Mouse (Mus musculus): ENCODE data around the gene Hpse.

Gene Hpse

DNA sequence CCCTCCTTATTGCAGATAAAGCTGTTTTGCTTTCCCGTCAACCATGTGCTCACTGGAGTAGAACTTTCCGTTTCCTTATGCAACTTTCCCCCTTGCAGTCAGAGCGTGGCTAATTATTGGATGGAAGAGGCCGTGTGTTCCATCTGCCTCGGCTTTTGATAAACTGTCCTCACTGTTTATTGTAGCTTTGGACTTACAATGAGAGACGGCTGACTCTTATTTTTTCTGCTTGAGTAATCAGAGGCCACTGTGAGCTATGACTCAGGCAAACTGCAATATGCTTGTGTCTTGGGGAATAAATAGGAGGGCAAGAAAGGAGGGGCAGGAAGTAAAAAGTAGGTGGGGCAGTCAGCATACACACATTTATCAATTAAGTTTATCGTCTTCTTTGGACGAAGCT is 12.8 kb downstream of the Hpse start:
- TF ChIP-seq NANOG (IDR thresholded peaks at IDR 0.05; ENCODE audit: borderline replicate concordance, low read length) (no peak), POU5F1 (IDR thresholded peaks at IDR 0.05; ENCODE audit: borderline replicate concordance, low read length) (no peak), CTCF (conservative IDR thresholded peaks at IDR 0.05; ENCODE audit: low read length) (no peak)
- no peaks in the 10 kb centered on the region for H3K27me3 ChIP-seq (ENCODE audit: insufficient read depth, low read length)
- no peaks in the 10 kb centered on the region for H3K36me3 ChIP-seq (ENCODE audit: insufficient read depth, low read length)
- no peak overlapping the region for H3K4me3 ChIP-seq (replicated peaks; ENCODE audit: low read length)
- H3K4me1 ChIP-seq (replicated peaks; ENCODE audit: low read depth, low read length) = no peaks in the 10 kb centered on the region
- H3K9me3 ChIP-seq (ENCODE audit: low read length) = no peaks in the 10 kb centered on the region

DNA sequence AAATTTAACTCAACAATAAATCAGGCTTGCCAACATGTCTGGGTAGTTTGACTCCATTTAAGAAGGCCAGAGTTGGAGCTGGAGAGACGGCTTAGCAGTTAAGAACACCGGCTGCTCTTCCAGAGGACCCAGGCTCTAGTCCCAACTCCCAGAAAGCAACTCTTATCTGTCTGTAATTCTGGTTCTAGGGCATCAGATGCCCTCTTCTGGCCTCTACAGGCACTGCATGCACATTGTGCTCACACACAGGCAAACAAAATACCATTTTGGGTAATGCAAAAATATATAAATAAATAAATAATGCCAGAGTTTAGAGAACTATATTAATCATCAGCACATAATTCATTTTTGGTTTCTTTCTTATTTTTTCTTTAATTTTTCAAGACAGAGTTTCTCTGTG is 15.2 kb downstream of the Hpse start:
- Histone ChIP-seq H3K9me3 (ENCODE audit: low read length) (no peaks in the 10 kb centered on the region), H3K4me3 (replicated peaks; ENCODE audit: low read length) (no peak overlapping the region), H3K36me3 (ENCODE audit: insufficient read depth, low read length) (no peaks in the 10 kb centered on the region), H3K4me1 (replicated peaks; ENCODE audit: low read depth, low read length) (peaks cover 11% of the 10 kb centered on the region), H3K27me3 (ENCODE audit: insufficient read depth, low read length) (no peaks in the 10 kb centered on the region)
- TF ChIP-seq CTCF (conservative IDR thresholded peaks at IDR 0.05; ENCODE audit: low read length) = peak; percentile 85
- TF ChIP-seq NANOG (IDR thresholded peaks at IDR 0.05; ENCODE audit: borderline replicate concordance, low read length) = no peak

DNA sequence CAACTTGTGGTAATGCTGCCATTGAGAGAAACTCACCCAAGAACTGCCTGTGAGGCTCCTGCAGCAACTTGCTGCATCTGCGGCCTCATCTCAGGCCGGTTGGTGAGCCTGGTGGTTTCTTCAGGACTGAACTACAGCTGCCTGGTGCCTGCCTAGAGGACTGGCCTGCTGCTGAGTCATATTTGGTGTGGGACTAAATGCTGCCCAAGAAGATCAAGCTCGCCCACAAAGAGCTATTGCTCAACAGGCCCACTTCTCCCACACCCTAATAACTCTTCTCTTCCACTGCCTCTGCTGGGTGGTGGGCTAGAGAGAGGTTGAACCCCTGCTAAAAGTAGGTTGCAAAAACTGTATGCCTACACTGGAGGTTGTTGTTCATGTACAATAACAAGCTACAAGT is 17.2 kb downstream of the Hpse start:
- TF ChIP-seq NANOG (IDR thresholded peaks at IDR 0.05; ENCODE audit: borderline replicate concordance, low read length) (no peak), CTCF (conservative IDR thresholded peaks at IDR 0.05; ENCODE audit: low read length) (no peak), POU5F1 (IDR thresholded peaks at IDR 0.05; ENCODE audit: borderline replicate concordance, low read length) (no peak)
- Histone ChIP-seq H3K9me3 (ENCODE audit: low read length) (no peaks in the 10 kb centered on the region), H3K4me3 (replicated peaks; ENCODE audit: low read length) (no peak overlapping the region), H3K4me1 (replicated peaks; ENCODE audit: low read depth, low read length) (peaks cover 11% of the 10 kb centered on the region), H3K36me3 (ENCODE audit: insufficient read depth, low read length) (no peaks in the 10 kb centered on the region), H3K27me3 (ENCODE audit: insufficient read depth, low read length) (no peaks in the 10 kb centered on the region)

DNA sequence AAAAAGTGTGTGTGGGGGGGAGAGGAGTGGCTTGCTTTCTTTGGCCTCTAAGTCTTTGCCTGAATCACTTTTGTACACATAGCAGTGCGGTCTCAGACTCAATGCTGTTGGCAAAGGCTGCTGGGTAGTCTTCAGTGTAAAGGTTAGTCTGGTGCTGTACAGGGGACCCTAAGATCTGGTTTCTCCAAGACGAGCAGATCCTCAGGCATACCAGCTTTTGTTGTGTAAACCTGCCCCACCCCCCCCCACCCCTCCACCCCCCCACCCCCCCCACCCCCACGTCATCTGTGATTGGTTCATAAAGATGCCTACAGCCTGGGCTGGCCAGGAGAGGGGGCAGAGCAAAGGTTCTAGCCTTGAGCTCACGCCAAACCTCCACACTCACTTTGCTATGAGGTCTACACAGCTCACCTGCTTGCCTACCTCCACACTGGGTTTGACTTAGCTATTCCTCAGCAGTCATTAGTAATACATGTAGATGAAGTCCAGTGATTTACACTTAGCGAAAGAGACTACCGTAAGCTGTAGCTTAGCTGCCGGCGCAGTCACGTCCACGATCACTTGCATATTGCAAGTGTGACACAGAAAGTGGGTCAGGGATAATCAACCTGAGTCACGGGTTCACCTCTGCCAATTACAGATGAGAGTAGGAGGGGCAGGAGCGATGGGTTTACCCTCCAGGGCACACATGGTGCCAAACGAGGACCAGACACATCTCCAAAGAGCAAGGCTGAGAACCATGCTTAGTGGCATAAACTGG is 18.5 kb downstream of the Hpse start:
- Histone ChIP-seq H3K27me3 (ENCODE audit: insufficient read depth, low read length) (no peaks in the 10 kb centered on the region), H3K4me1 (replicated peaks; ENCODE audit: low read depth, low read length) (peaks cover 11% of the 10 kb centered on the region), H3K9me3 (ENCODE audit: low read length) (no peaks in the 10 kb centered on the region), H3K4me3 (replicated peaks; ENCODE audit: low read length) (no peak overlapping the region), H3K36me3 (ENCODE audit: insufficient read depth, low read length) (no peaks in the 10 kb centered on the region)
- TF ChIP-seq POU5F1 (IDR thresholded peaks at IDR 0.05; ENCODE audit: borderline replicate concordance, low read length) = no peak
- no peak for TF ChIP-seq NANOG (IDR thresholded peaks at IDR 0.05; ENCODE audit: borderline replicate concordance, low read length)
- no peak for TF ChIP-seq CTCF (conservative IDR thresholded peaks at IDR 0.05; ENCODE audit: low read length)

DNA sequence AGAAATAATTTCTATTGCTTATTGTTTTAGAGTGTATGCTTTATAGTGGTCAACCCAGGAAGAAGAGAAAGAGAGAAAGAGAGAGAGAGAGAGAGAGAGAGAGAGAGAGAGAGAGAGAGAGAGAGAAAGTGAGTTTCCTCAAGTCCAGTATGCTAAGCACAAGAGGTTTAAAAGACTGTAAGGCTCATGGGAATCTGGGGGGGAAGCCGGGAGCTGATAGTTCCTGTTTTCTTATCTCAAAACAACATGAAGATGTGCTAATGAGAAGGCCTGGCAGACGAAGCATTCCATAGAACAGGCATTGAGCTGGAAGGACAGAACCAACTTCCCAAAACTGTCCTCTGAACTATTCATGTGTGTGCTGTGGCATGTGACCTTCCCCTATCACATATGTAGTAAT is 21.6 kb downstream of the Hpse start:
- no peaks in the 10 kb centered on the region for H3K36me3 ChIP-seq (ENCODE audit: insufficient read depth, low read length)
- H3K4me3 ChIP-seq (replicated peaks; ENCODE audit: low read length) = no peak overlapping the region
- peaks cover 4% of the 10 kb centered on the region; the same call in 1 of the 2 replicates for H3K27me3 ChIP-seq (ENCODE audit: insufficient read depth, low read length)
- TF ChIP-seq POU5F1 (IDR thresholded peaks at IDR 0.05; ENCODE audit: borderline replicate concordance, low read length) = no peak
- TF ChIP-seq NANOG (IDR thresholded peaks at IDR 0.05; ENCODE audit: borderline replicate concordance, low read length) = no peak
- no peak for TF ChIP-seq CTCF (conservative IDR thresholded peaks at IDR 0.05; ENCODE audit: low read length)
- peaks cover 11% of the 10 kb centered on the region for H3K4me1 ChIP-seq (replicated peaks; ENCODE audit: low read depth, low read length)
- H3K9me3 ChIP-seq (ENCODE audit: low read length) = no peaks in the 10 kb centered on the region

DNA sequence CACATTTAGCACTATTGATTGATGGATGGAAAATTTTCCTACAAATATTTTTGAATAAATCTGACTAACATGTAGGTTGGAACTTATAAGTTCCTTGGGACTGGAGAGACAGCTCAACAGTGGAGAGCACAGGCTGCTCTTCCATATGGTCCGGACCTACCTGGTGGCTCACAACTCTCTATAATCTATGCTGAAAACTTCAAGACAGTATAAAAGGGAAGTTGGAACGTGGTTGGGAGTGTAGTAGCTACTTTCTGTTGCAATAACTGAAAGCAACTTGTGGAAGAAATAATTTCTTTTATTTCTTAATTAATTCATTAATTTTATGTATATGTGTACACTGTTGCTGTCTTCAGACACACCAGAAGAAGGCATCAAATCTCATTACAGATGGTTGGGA is 22.1 kb downstream of the Hpse start:
- TF ChIP-seq NANOG (IDR thresholded peaks at IDR 0.05; ENCODE audit: borderline replicate concordance, low read length) (no peak), CTCF (conservative IDR thresholded peaks at IDR 0.05; ENCODE audit: low read length) (no peak), POU5F1 (IDR thresholded peaks at IDR 0.05; ENCODE audit: borderline replicate concordance, low read length) (no peak)
- H3K4me1 ChIP-seq (replicated peaks; ENCODE audit: low read depth, low read length) = peaks cover 11% of the 10 kb centered on the region
- no peaks in the 10 kb centered on the region for H3K36me3 ChIP-seq (ENCODE audit: insufficient read depth, low read length)
- H3K27me3 ChIP-seq (ENCODE audit: insufficient read depth, low read length) = peaks cover 4% of the 10 kb centered on the region; the same call in 1 of the 2 replicates
- H3K9me3 ChIP-seq (ENCODE audit: low read length) = no peaks in the 10 kb centered on the region
- H3K4me3 ChIP-seq (replicated peaks; ENCODE audit: low read length) = no peak overlapping the region

DNA sequence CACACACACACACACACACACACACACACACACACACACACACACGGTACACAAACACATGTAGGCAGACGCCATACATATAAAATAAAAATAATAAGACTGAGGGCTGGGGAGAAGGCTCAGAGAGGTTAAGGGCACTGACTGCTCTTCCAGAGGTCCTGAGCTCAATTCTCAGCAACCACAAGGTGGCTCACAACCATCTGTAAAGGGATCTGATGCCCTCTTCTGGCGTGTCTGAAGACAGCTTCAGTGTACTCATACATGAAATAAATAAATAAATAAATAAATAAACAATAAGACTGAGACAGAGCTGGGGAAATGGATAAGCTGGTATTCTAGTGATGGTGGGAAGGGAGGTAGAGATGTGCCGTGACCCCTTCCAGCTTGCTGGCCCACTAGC is 33.9 kb downstream of the Hpse start:
- Histone ChIP-seq H3K4me1 (replicated peaks; ENCODE audit: low read depth, low read length) (peaks cover 9% of the 10 kb centered on the region), H3K9me3 (ENCODE audit: low read length) (no peaks in the 10 kb centered on the region), H3K4me3 (replicated peaks; ENCODE audit: low read length) (no peak overlapping the region), H3K27me3 (ENCODE audit: insufficient read depth, low read length) (no peaks in the 10 kb centered on the region), H3K36me3 (ENCODE audit: insufficient read depth, low read length) (no peaks in the 10 kb centered on the region)
- TF ChIP-seq CTCF (conservative IDR thresholded peaks at IDR 0.05; ENCODE audit: low read length) (0 out of 2 replicates have a peak, but pooled peaks have one; percentile 14), NANOG (IDR thresholded peaks at IDR 0.05; ENCODE audit: borderline replicate concordance, low read length) (no peak)

DNA sequence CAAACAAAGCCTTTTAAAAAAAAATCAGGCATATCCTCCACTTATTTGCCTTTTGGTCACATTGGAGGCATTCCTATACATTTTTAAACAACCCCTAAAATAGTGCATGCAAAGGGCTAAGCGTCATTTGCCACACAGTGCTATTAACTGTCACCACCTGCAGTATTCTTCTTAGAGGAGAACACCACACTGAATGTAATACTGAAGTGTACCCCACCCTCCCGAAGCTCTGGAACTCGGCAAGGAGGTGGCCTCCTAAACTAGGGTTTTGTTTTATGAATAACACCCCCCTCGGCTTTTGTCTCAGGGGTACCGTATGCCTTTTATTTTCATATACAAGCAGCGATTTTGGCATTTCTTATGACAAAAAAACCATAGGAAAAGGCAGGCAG is 39.0 kb downstream of the Hpse start:
- peak overlapping the region; percentile 7; the same call in 1 of the 2 replicates for H3K4me3 ChIP-seq (replicated peaks; ENCODE audit: low read length)
- TF ChIP-seq NANOG (IDR thresholded peaks at IDR 0.05; ENCODE audit: borderline replicate concordance, low read length) (no peak), POU5F1 (IDR thresholded peaks at IDR 0.05; ENCODE audit: borderline replicate concordance, low read length) (no peak), CTCF (conservative IDR thresholded peaks at IDR 0.05; ENCODE audit: low read length) (no peak)
- H3K9me3 ChIP-seq (ENCODE audit: low read length) = no peaks in the 10 kb centered on the region

More for the DNA sequence above, 39.0 kb downstream of the Hpse start:
- Histone ChIP-seq H3K27me3 (ENCODE audit: insufficient read depth, low read length) (peaks cover 6% of the 10 kb centered on the region; the same call in 1 of the 2 replicates), H3K4me1 (replicated peaks; ENCODE audit: low read depth, low read length) (peaks cover 21% of the 10 kb centered on the region), H3K36me3 (ENCODE audit: insufficient read depth, low read length) (no peaks in the 10 kb centered on the region)

All from E14TG2a.4 (cell line).